Mouse (Mus musculus): ENCODE measurements at regions not wholly inside any gene's neighbourhood (a gene's known extent, or its start where the extent isn't known, plus 50 kb on each side); places are given as distances from the start of the nearest gene placed in this dataset.

DNA sequence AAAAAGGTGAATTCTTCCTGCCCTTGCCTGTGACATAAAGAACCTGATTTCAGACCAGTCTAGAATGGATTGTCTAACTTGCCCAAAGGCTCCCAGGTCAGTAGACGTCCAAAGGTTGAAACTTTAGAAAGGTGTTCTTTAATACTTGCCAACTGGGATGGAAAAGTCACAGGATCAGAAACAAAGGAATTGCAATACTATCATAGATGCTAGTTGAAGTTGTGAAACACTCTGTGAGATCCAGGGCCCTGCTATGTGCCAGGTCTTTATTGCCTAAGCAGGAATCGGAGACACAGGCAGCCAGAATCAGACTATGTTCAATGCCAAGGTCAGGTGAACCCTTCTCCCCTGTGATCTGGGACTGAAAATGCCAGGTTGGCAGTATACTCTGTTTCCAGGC lies 108.0 kb upstream of the Nphp3 start:
- H3K27ac ChIP-seq (ENCODE audit: low read length): no peak overlapping the region
- no peaks in the 10 kb centered on the region for H3K27me3 ChIP-seq (ENCODE audit: control insufficient read depth, insufficient read depth, low read length)
- no peak overlapping the region for H3K4me3 ChIP-seq (ENCODE audit: low read length)
- H3K4me1 ChIP-seq (ENCODE audit: control insufficient read depth, insufficient read depth, low read length): 0 out of 2 replicates have a peak, but pooled peaks cover 2% of the 10 kb centered on the region
- 82% methylated on average over 2 of the region's 2 CpGs for WGBS
- ATAC-seq (replicated peaks; ENCODE audit: extremely low read depth, insufficient read depth, low FRiP score): no peak
- H3K36me3 ChIP-seq (ENCODE audit: control insufficient read depth, insufficient read depth): no peaks in the 10 kb centered on the region
- no peak overlapping the region for H3K9ac ChIP-seq (ENCODE audit: low read length)
- no peaks in the 10 kb centered on the region for H3K9me3 ChIP-seq (replicated peaks; ENCODE audit: control insufficient read depth, low read length)
- no peak overlapping the region for H3K4me2 ChIP-seq (ENCODE audit: low read depth, low read length)

DNA sequence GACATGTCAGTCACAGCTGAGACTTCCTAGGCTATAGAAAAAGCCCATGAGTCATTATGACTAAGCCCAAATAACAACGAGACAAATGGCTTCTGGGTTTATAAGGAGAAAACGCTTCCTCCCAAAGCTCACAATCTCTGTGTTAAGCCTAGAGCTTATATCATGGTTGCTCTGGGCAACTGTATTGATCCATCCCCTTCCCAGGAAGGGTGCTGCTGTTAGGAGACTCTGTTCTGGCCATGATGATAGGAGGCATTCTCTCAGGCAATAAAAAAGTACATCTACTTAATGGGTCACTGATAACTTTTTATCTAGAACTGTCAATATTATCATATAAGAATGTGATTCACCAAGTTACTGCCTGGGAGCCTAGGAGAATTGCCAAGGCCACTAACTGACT lies 103.0 kb upstream of the Nphp3 start:
- Histone ChIP-seq H3K4me1 (ENCODE audit: control insufficient read depth, insufficient read depth, low read length) (no peaks in the 10 kb centered on the region), H3K9me3 (replicated peaks; ENCODE audit: control insufficient read depth, low read length) (no peaks in the 10 kb centered on the region), H3K27me3 (ENCODE audit: control insufficient read depth, insufficient read depth, low read length) (no peaks in the 10 kb centered on the region), H3K9ac (ENCODE audit: low read length) (no peak overlapping the region), H3K4me2 (ENCODE audit: low read depth, low read length) (no peak overlapping the region), H3K36me3 (ENCODE audit: control insufficient read depth, insufficient read depth) (no peaks in the 10 kb centered on the region), H3K27ac (ENCODE audit: low read length) (no peak overlapping the region), H3K4me3 (ENCODE audit: low read length) (no peak overlapping the region)
- no peak for ATAC-seq (replicated peaks; ENCODE audit: extremely low read depth, insufficient read depth, low FRiP score)
- 51% methylated on average over 2 of the region's 2 CpGs for WGBS

DNA sequence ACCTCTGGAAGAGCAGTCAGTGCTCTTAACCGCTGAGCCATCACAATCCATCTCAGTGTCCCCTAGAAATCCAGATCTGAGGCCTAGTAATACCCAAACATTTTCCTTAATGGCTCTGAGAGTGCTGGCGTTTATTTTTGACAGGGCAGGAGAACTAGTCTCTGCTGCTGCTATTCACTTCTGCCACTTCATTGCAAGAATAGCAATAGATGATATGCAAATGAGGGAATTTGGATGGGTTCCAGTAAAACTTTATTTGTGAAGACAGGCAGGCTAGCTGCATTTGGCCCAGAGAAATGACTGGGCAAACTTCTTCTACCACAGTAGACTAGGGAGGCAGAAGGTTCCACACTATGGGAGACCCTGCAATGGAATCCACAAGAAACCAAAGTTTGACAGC lies 91.0 kb upstream of the Nphp3 start:
- Histone ChIP-seq H3K36me3 (ENCODE audit: control insufficient read depth, insufficient read depth) (no peaks in the 10 kb centered on the region), H3K4me2 (ENCODE audit: low read depth, low read length) (no peak overlapping the region), H3K9ac (ENCODE audit: low read length) (no peak overlapping the region), H3K9me3 (replicated peaks; ENCODE audit: control insufficient read depth, low read length) (no peaks in the 10 kb centered on the region), H3K4me1 (ENCODE audit: control insufficient read depth, insufficient read depth, low read length) (peaks cover 20% of the 10 kb centered on the region), H3K4me3 (ENCODE audit: low read length) (no peak overlapping the region), H3K27me3 (ENCODE audit: control insufficient read depth, insufficient read depth, low read length) (no peaks in the 10 kb centered on the region), H3K27ac (ENCODE audit: low read length) (peak overlapping the region; percentile 83)
- peak; percentile 70 for ATAC-seq (replicated peaks; ENCODE audit: extremely low read depth, insufficient read depth, low FRiP score)
- 41% methylated on average over 2 of the region's 2 CpGs for WGBS

DNA sequence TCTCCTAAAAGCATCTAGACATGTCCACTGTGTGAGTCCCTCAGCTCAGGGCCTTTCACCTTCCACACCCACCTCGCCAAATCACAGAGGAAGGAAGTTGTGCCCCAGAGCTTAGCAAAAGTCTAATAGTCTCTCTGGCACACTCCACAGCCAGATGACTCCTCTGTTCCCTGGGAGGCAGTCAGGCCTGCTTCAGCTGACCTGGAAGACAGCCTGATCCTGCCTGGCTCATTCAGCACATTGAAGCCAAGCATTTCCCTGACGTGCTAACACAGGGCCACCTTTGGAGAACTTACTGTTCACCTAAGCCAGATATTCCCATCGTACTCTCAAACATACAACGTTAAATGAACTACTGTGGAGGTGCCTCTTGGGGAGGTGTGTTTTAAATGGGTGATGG lies 87.2 kb upstream of the Nphp3 start:
- H3K4me3 ChIP-seq (ENCODE audit: low read length): no peak overlapping the region
- ATAC-seq (replicated peaks; ENCODE audit: extremely low read depth, insufficient read depth, low FRiP score): no peak
- no peak overlapping the region for H3K9ac ChIP-seq (ENCODE audit: low read length)
- no peak overlapping the region for H3K4me2 ChIP-seq (ENCODE audit: low read depth, low read length)
- peaks cover 5% of the 10 kb centered on the region for H3K4me1 ChIP-seq (ENCODE audit: control insufficient read depth, insufficient read depth, low read length)
- H3K9me3 ChIP-seq (replicated peaks; ENCODE audit: control insufficient read depth, low read length): no peaks in the 10 kb centered on the region
- no peak overlapping the region for H3K27ac ChIP-seq (ENCODE audit: low read length)
- 67% methylated on average over 4 of the region's 4 CpGs for WGBS
- H3K27me3 ChIP-seq (ENCODE audit: control insufficient read depth, insufficient read depth, low read length): no peaks in the 10 kb centered on the region
- no peaks in the 10 kb centered on the region for H3K36me3 ChIP-seq (ENCODE audit: control insufficient read depth, insufficient read depth)

DNA sequence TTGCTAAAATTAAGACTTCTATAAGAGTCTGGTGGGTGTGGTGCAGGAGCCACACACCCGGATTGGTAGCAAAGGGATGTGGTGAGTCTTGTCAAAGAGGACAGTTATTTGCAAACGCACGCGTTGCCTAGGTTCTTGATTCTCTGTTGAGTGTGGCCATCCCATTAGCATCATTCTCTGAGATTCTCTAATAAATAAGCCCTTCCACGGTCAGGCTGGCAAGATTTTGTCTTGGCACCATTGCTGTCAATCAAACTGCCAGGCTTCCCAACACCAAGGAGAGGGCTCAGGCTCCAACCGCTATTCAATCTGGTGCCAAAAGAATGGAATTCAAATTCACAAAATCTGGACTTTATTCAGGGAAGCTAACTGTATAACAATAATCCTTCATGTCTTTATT lies 84.6 kb upstream of the Nphp3 start:
- no peak overlapping the region for H3K9ac ChIP-seq (ENCODE audit: low read length)

DNA sequence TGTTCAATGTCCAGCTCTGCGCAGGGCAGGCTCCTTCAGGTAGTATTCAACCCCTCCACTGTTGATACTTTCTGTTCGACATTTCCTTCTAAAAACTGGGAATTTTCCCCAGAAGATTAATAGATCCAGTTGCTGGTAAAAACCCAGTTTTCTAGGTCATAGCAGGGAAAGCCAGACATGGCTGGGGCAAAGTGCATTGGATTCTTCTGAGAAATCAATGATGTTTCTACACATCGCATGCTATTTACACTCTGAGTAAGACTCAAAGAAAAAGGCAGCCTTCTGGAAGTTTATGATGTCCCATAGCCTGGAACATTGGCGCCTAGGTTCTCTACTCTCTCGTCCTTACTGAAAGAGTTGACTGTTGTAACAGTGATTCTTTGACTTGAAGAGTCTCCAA lies 80.0 kb upstream of the Nphp3 start:
- Histone ChIP-seq H3K9me3 (replicated peaks; ENCODE audit: control insufficient read depth, low read length) (no peaks in the 10 kb centered on the region), H3K27ac (ENCODE audit: low read length) (no peak overlapping the region), H3K27me3 (ENCODE audit: control insufficient read depth, insufficient read depth, low read length) (no peaks in the 10 kb centered on the region), H3K36me3 (ENCODE audit: control insufficient read depth, insufficient read depth) (no peaks in the 10 kb centered on the region), H3K9ac (ENCODE audit: low read length) (no peak overlapping the region), H3K4me2 (ENCODE audit: low read depth, low read length) (no peak overlapping the region), H3K4me1 (ENCODE audit: control insufficient read depth, insufficient read depth, low read length) (no peaks in the 10 kb centered on the region), H3K4me3 (ENCODE audit: low read length) (no peak overlapping the region)
- ATAC-seq (replicated peaks; ENCODE audit: extremely low read depth, insufficient read depth, low FRiP score): no peak
- 88% methylated on average over 5 of the region's 5 CpGs for WGBS

More for the DNA sequence above, 84.6 kb upstream of the Nphp3 start:
- Histone ChIP-seq H3K36me3 (ENCODE audit: control insufficient read depth, insufficient read depth) (no peaks in the 10 kb centered on the region), H3K27ac (ENCODE audit: low read length) (no peak overlapping the region), H3K4me2 (ENCODE audit: low read depth, low read length) (no peak overlapping the region), H3K9me3 (replicated peaks; ENCODE audit: control insufficient read depth, low read length) (no peaks in the 10 kb centered on the region), H3K4me1 (ENCODE audit: control insufficient read depth, insufficient read depth, low read length) (no peaks in the 10 kb centered on the region), H3K27me3 (ENCODE audit: control insufficient read depth, insufficient read depth, low read length) (no peaks in the 10 kb centered on the region), H3K4me3 (ENCODE audit: low read length) (no peak overlapping the region)
- WGBS: 91% methylated on average over 6 of the region's 6 CpGs
- no peak for ATAC-seq (replicated peaks; ENCODE audit: extremely low read depth, insufficient read depth, low FRiP score)

DNA sequence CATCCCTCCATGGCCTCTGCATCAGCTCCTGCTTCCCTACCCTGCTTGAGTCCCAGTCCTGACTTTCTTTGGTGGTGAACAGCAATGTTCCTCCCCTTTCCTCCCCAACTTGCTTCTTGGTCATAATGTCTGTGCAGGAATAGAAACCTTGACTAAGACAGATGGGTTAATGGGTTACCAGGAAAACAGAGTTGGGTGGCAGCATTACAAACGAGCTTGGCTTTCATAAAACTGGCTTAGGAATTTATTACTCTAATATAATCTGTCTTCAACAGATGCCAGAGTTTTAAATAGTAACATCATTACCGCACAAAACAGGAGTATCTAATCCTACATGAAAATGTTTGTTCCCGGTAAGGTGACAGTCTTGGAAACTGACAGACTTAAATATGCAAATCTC lies 77.7 kb upstream of the Nphp3 start:
- no peaks in the 10 kb centered on the region for H3K27me3 ChIP-seq (ENCODE audit: control insufficient read depth, insufficient read depth, low read length)
- no peak overlapping the region for H3K27ac ChIP-seq (ENCODE audit: low read length)
- ATAC-seq (replicated peaks; ENCODE audit: extremely low read depth, insufficient read depth, low FRiP score): no peak
- no peak overlapping the region for H3K4me2 ChIP-seq (ENCODE audit: low read depth, low read length)
- H3K9ac ChIP-seq (ENCODE audit: low read length): no peak overlapping the region
- no peaks in the 10 kb centered on the region for H3K36me3 ChIP-seq (ENCODE audit: control insufficient read depth, insufficient read depth)
- no peak overlapping the region for H3K4me3 ChIP-seq (ENCODE audit: low read length)
- WGBS: 34% methylated on average over 3 of the region's 3 CpGs
- H3K4me1 ChIP-seq (ENCODE audit: control insufficient read depth, insufficient read depth, low read length): no peaks in the 10 kb centered on the region
- H3K9me3 ChIP-seq (replicated peaks; ENCODE audit: control insufficient read depth, low read length): no peaks in the 10 kb centered on the region

DNA sequence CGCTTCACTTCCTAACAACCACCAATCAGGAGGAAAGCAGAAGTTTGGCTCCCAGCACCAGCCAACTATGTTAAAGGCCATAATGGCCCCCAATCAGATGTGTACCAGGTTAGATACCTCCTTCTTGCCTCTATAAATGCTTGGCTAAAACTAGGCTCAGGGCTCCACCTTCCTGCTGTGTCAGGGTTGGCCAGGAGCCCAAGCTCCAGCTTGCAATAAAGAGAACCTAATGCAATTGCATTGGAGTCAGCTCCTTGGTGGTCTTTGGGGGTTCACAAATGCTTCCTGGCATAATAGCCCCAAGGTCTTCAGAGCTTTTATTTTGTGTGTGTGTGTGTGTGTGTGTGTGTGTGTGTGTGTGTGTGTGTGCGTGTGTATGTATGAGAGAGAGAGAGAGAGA lies 76.9 kb upstream of the Nphp3 start:
- H3K27ac ChIP-seq (ENCODE audit: low read length): no peak overlapping the region
- no peaks in the 10 kb centered on the region for H3K4me1 ChIP-seq (ENCODE audit: control insufficient read depth, insufficient read depth, low read length)
- no peaks in the 10 kb centered on the region for H3K27me3 ChIP-seq (ENCODE audit: control insufficient read depth, insufficient read depth, low read length)
- H3K36me3 ChIP-seq (ENCODE audit: control insufficient read depth, insufficient read depth): no peaks in the 10 kb centered on the region
- H3K4me2 ChIP-seq (ENCODE audit: low read depth, low read length): no peak overlapping the region
- ATAC-seq (replicated peaks; ENCODE audit: extremely low read depth, insufficient read depth, low FRiP score): no peak
- H3K4me3 ChIP-seq (ENCODE audit: low read length): no peak overlapping the region
- H3K9ac ChIP-seq (ENCODE audit: low read length): no peak overlapping the region
- 85% methylated on average over 2 of the region's 2 CpGs for WGBS
- no peaks in the 10 kb centered on the region for H3K9me3 ChIP-seq (replicated peaks; ENCODE audit: control insufficient read depth, low read length)

DNA sequence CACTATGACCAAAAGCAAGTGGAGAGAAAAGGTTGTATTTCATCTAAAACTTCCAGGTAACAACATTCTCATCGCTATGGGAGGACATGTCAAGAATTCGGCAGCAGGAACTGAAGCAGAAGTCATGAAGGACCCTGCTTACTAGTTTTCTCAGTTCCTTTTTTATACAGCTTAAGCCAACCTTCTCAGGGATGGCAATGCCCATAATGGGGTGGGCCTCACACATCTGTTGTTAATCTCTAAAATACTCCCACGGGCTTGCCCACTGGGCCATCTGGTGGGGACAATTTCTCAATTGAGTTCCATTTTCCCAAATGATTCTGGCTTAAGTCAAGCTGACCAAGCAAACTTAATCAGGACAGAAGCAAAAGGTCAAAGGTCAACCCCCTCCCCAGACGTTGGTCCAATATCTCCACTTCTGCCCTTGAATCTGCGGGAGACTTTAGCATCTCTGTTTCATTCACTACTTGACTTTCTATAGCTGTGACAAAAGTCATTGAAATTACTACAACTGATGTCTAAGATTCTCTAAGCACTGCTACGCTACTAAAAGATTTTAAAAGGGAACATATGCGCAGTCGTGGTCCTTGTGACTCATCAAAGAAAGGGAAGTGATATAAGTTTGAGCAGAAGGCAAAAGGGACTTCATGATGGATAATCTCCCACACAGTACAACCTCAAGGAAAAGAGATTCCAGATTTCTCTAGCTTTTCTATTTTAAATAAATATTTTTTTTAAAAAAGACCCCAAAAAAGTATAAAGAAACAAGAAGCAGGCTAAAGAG lies 73.4 kb upstream of the Nphp3 start:
- ATAC-seq (replicated peaks; ENCODE audit: extremely low read depth, insufficient read depth, low FRiP score): no peak
- Histone ChIP-seq H3K4me1 (ENCODE audit: control insufficient read depth, insufficient read depth, low read length) (no peaks in the 10 kb centered on the region), H3K27ac (ENCODE audit: low read length) (no peak overlapping the region), H3K4me2 (ENCODE audit: low read depth, low read length) (no peak overlapping the region), H3K9ac (ENCODE audit: low read length) (no peak overlapping the region), H3K27me3 (ENCODE audit: control insufficient read depth, insufficient read depth, low read length) (no peaks in the 10 kb centered on the region), H3K36me3 (ENCODE audit: control insufficient read depth, insufficient read depth) (no peaks in the 10 kb centered on the region), H3K4me3 (ENCODE audit: low read length) (no peak overlapping the region), H3K9me3 (replicated peaks; ENCODE audit: control insufficient read depth, low read length) (no peaks in the 10 kb centered on the region)
- 77% methylated on average over 8 of the region's 8 CpGs for WGBS
